Mouse (Mus musculus) stomach, postnatal 0 days (tissue): ENCODE results near the gene Olfr373. TPM values are rescaled to one million over a fixed set of nuclear protein-coding genes. Genes with fewer than 3 reads are reported as not detected.

Experiments used
- ATAC-seq: fragments of 200-750 bp; cut with Nextera tagmentation; 2 replicates; pipeline ENCODE4 v1.8.0; 2017; ENCODE audit not compliant: low FRiP score, low TSS enrichment
- DNase-seq: peaks from one replicate; pipeline ENCODE4 v3.0.0-alpha.2; 2016; ENCODE audit warnings: low spot score
- H3K27ac ChIP-seq: fragments of 300-500 bp; sonication (generic); replicated peaks from 2 replicates; pipeline ENCODE4 v1.5.1; 2014; ENCODE audit warnings: mild to moderate bottlenecking, control low read depth
- H3K27me3 ChIP-seq: fragments of 300-500 bp; sonication (generic); 2 replicates; pipeline ENCODE4 v1.6.1; 2014; ENCODE audit warnings: low read length; ENCODE audit not compliant: control insufficient read depth, insufficient read depth
- H3K36me3 ChIP-seq: fragments of 300-500 bp; sonication (generic); 2 replicates; pipeline ENCODE4 v1.6.1; 2014; ENCODE audit warnings: low read length, mixed read lengths; ENCODE audit not compliant: control insufficient read depth, insufficient read depth
- H3K4me1 ChIP-seq: fragments of 300-500 bp; sonication (generic); replicated peaks from 2 replicates; pipeline ENCODE4 v1.6.1; 2014; ENCODE audit warnings: antibody characterized with exemption; ENCODE audit not compliant: control insufficient read depth, insufficient read depth
- H3K4me2 ChIP-seq: fragments of 300-500 bp; sonication (generic); replicated peaks from 2 replicates; pipeline ENCODE4 v1.6.1; 2014; ENCODE audit warnings: low read depth, mild to moderate bottlenecking, control low read depth, moderate library complexity
- H3K4me3 ChIP-seq: fragments of 300-500 bp; sonication (generic); 2 replicates; pipeline ENCODE4 v1.5.1; 2014; ENCODE audit warnings: low read depth, low read length, control low read depth
- H3K9ac ChIP-seq: fragments of 300-500 bp; sonication (generic); 2 replicates; pipeline ENCODE4 v1.6.1; 2014; ENCODE audit warnings: mild to moderate bottlenecking, low read length, control low read depth, mixed read lengths
- H3K9me3 ChIP-seq: fragments of 300-500 bp; sonication (generic); 2 replicates; pipeline ENCODE4 v1.6.1; 2016; ENCODE audit warnings: low read length; ENCODE audit not compliant: control insufficient read depth
- CTCF ChIP-seq: IDR thresholded peaks from 2 replicates; pipeline ENCODE4 v1.5.1; 2016; ENCODE audit warnings: antibody characterized with exemption, low read depth, mild to moderate bottlenecking, moderate library complexity
- EP300 ChIP-seq: optimal IDR thresholded peaks from 2 replicates; pipeline ENCODE3; 2016; ENCODE audit warnings: antibody characterized with exemption
- WGBS: fragments of 180-500 bp; shearing (Covaris S2); extraction: QIAGEN DNeasy Blood & Tissue Kit; methylation state at CpG from one replicate; pipeline ENCODE4 v1.1.7; 2014; 5-methylcytosine and 5-hydroxymethylcytosine counted together
- polyA plus RNA-seq: library from polyadenylated mRNA; unstranded; fragments of >200 nt; fragmentation: Nextera tagmentation; extraction: Ambion mirVana; gene quantifications from 2 replicates; pipeline ENCODE4 v1.2.1, GENCODE M21; 2015

Gene Olfr373
- polyA plus RNA-seq, 1 experiment from 2014 or later = not detected

GRCm38 (mm10) chr8:72143256-72143824 lies 60.4 kb downstream of the Olfr373 start:
- H3K4me1 ChIP-seq = peaks cover 3% of the 10 kb centered on the region; the same call in 1 of the 2 replicates
- H3K4me2 ChIP-seq = no peak overlapping the region
- no peak overlapping the region for H3K27ac ChIP-seq
- ATAC-seq (no peak), DNase-seq (no peak)
- H3K4me3 ChIP-seq = no peak overlapping the region
- 90% methylated on average over 13 of the region's 13 CpGs for whole genome bisulfite sequencing
- H3K9ac ChIP-seq = no peak overlapping the region
- TF ChIP-seq EP300 = no peak
- TF ChIP-seq CTCF = no peak
- H3K9me3 ChIP-seq = no peaks in the 10 kb centered on the region
- H3K27me3 ChIP-seq = no peaks in the 10 kb centered on the region
- H3K36me3 ChIP-seq = peaks cover 60% of the 10 kb centered on the region

GRCm38 (mm10) chr8:72144345-72144975 lies 61.5 kb downstream of the Olfr373 start:
- no peak for ATAC-seq
- Histone ChIP-seq H3K4me3 (no peak overlapping the region), H3K4me1 (peaks cover 3% of the 10 kb centered on the region; the same call in 1 of the 2 replicates), H3K27ac (peak overlapping the region; percentile 24), H3K9ac (no peak overlapping the region), H3K4me2 (no peak overlapping the region), H3K36me3 (peaks cover 58% of the 10 kb centered on the region), H3K9me3 (no peaks in the 10 kb centered on the region), H3K27me3 (no peaks in the 10 kb centered on the region)
- 81% methylated on average over 5 of the region's 5 CpGs for WGBS
- DNase-seq = no peak
- no peak for TF ChIP-seq CTCF
- TF ChIP-seq EP300 = no peak

- DNase-seq = no peak
- no peak for ATAC-seq
- H3K9me3 ChIP-seq = no peaks in the 10 kb centered on the region
- TF ChIP-seq CTCF (no peak), EP300 (no peak)
- peak overlapping the region; percentile 63 for H3K27ac ChIP-seq
- H3K9ac ChIP-seq = no peak overlapping the region
- peaks cover 3% of the 10 kb centered on the region; the same call in 1 of the 2 replicates for H3K4me1 ChIP-seq
- no peak overlapping the region for H3K4me2 ChIP-seq
- 77% methylated on average over 3 of the region's 3 CpGs for WGBS
- H3K36me3 ChIP-seq = peaks cover 61% of the 10 kb centered on the region
- H3K27me3 ChIP-seq = no peaks in the 10 kb centered on the region
- no peak overlapping the region for H3K4me3 ChIP-seq
Measured at GRCm38 (mm10) chr8:72145511-72145910, 62.5 kb downstream of the Olfr373 start.

DNA sequence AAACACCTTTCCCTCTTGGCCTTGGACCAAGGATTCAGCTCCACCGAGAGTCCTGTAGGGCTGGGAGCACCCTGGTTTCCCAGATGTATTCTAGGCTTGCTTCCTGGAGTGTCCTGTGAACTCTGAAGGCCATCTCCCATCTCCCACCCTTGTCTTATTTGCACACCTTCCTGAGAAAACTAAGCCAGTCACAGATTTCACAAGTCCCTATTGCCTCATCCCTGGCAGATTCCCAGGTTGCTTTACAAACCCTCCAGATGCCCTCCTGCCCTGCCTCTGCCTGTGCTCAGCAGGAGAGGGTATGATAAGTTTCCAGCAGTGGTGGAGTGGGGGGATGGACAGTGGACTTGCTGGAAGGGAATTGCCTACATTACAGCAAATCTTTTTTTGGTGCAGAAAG lies 63.1 kb downstream of the Olfr373 start:
- WGBS = 65% methylated on average over 1 of the region's 1 CpGs
- H3K27me3 ChIP-seq = no peaks in the 10 kb centered on the region
- peak overlapping the region; percentile 63 for H3K27ac ChIP-seq
- TF ChIP-seq CTCF (no peak), EP300 (no peak)
- ATAC-seq (no peak), DNase-seq (no peak)
- H3K9me3 ChIP-seq = no peaks in the 10 kb centered on the region
- H3K36me3 ChIP-seq = peaks cover 58% of the 10 kb centered on the region
- no peak overlapping the region for H3K4me2 ChIP-seq
- no peak overlapping the region for H3K9ac ChIP-seq
- peaks cover 3% of the 10 kb centered on the region; the same call in 1 of the 2 replicates for H3K4me1 ChIP-seq
- no peak overlapping the region for H3K4me3 ChIP-seq

- no peak for DNase-seq
- H3K9me3 ChIP-seq = no peaks in the 10 kb centered on the region
- peaks cover 61% of the 10 kb centered on the region for H3K36me3 ChIP-seq
- H3K4me3 ChIP-seq = no peak overlapping the region
- TF ChIP-seq EP300 (no peak), CTCF (no peak)
- 70% methylated on average over 3 of the region's 3 CpGs for WGBS
- H3K9ac ChIP-seq = no peak overlapping the region
- no peak overlapping the region for H3K4me2 ChIP-seq
- H3K27me3 ChIP-seq = no peaks in the 10 kb centered on the region
- ATAC-seq = no peak
- H3K27ac ChIP-seq = peak overlapping the region; percentile 63
- H3K4me1 ChIP-seq = peaks cover 3% of the 10 kb centered on the region; the same call in 1 of the 2 replicates
Measured at GRCm38 (mm10) chr8:72146556-72146955, 63.6 kb downstream of the Olfr373 start.

DNA sequence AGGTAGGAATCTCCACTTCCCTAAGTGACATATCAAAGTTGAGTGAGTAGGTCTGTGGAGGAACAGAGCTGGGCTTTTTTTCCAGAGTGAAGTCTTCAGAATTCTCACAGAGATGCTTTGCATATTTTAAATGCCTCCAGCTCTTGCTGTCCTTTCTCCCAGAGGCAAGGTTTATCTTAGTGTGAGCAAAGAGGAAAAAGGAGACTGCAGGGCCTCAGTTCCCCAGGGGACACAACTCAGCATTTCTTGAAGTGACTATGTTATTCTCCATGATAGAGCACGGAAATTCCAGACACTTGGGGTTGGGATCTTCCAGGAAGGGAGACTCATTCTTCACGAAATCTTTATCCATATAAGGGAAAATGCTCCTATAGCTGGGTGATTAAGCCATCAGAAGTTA lies 64.3 kb downstream of the Olfr373 start:
- no peak overlapping the region for H3K4me3 ChIP-seq
- H3K9ac ChIP-seq = no peak overlapping the region
- H3K27ac ChIP-seq = peak overlapping the region; percentile 35
- peaks cover 3% of the 10 kb centered on the region; the same call in 1 of the 2 replicates for H3K4me1 ChIP-seq
- no peak for DNase-seq
- H3K9me3 ChIP-seq = no peaks in the 10 kb centered on the region
- H3K4me2 ChIP-seq = no peak overlapping the region
- ATAC-seq = no peak
- TF ChIP-seq EP300 (no peak), CTCF (no peak)
- H3K36me3 ChIP-seq = peaks cover 61% of the 10 kb centered on the region
- no peaks in the 10 kb centered on the region for H3K27me3 ChIP-seq
- 58% methylated on average over 2 of the region's 2 CpGs for WGBS
